Mouse (Mus musculus) cerebellum, adult 2 months (tissue): ENCODE data around the gene Nsun2.

Experiments
- CTCF ChIP-seq: fragments of 200-500 bp; IDR thresholded peaks from 2 replicates; pipeline ENCODE4 v1.5.1; 2011; ENCODE audit warnings: low read depth, mild to moderate bottlenecking, control low read depth, low read length, moderate library complexity, borderline replicate concordance; ENCODE audit not compliant: insufficient read depth
- POLR2A ChIP-seq: fragments of 200-500 bp; IDR thresholded peaks from 2 replicates; pipeline ENCODE4 v1.6.1; 2011; ENCODE audit warnings: low read length, control low read depth, borderline replicate concordance; ENCODE audit not compliant: insufficient read depth

- TF ChIP-seq CTCF: no peak
- no peak for TF ChIP-seq POLR2A
These were observed 35.3 kb upstream of the Nsun2 start for GRCm38 (mm10) chr13:69498276-69498675.
